Mouse (Mus musculus) embryonic facial prominence, embryonic 10.5 days (tissue): ENCODE measurements at regions not wholly inside any gene's neighbourhood (a gene's known extent, or its start where the extent isn't known, plus 50 kb on each side); places are given as distances from the start of the nearest gene placed in this dataset.
"Not testable (repeated sequence)": the region's sequence is repeated elsewhere in the genome, so short reads cannot be mapped to it uniquely, and the experiment has no call there.

Experiments used
- DNase-seq: peaks from one replicate; pipeline ENCODE4 v3.0.0-alpha.2; 2017; ENCODE audit warnings: low spot score
- H3K27ac ChIP-seq: fragments of 300-500 bp; sonication (generic); replicated peaks from 2 replicates; pipeline ENCODE4 v1.5.1; 2016; ENCODE audit warnings: mild to moderate bottlenecking
- H3K27me3 ChIP-seq: fragments of 300-500 bp; sonication (generic); replicated peaks from 2 replicates; pipeline ENCODE4 v1.6.1; 2016; ENCODE audit warnings: low read depth, mild to moderate bottlenecking; ENCODE audit not compliant: poor library complexity, severe bottlenecking
- H3K36me3 ChIP-seq: fragments of 300-500 bp; sonication (generic); replicated peaks from 2 replicates; pipeline ENCODE4 v1.6.1; 2016; ENCODE audit warnings: mild to moderate bottlenecking, moderate library complexity
- H3K4me1 ChIP-seq: fragments of 300-500 bp; sonication (generic); 2 replicates; pipeline ENCODE4 v1.6.1; 2016
- H3K4me3 ChIP-seq: fragments of 300-500 bp; sonication (generic); 2 replicates; pipeline ENCODE4 v1.5.1; 2016; ENCODE audit warnings: mild to moderate bottlenecking, moderate library complexity
- H3K9me3 ChIP-seq: fragments of 300-500 bp; sonication (generic); 2 replicates; pipeline ENCODE4 v1.6.1; 2016; ENCODE audit warnings: mild to moderate bottlenecking
- WGBS: fragments of 180-500 bp; shearing (Covaris S2); methylation state at CpG from one replicate; pipeline ENCODE4 v1.1.7; 2016; 5-methylcytosine and 5-hydroxymethylcytosine counted together

DNA sequence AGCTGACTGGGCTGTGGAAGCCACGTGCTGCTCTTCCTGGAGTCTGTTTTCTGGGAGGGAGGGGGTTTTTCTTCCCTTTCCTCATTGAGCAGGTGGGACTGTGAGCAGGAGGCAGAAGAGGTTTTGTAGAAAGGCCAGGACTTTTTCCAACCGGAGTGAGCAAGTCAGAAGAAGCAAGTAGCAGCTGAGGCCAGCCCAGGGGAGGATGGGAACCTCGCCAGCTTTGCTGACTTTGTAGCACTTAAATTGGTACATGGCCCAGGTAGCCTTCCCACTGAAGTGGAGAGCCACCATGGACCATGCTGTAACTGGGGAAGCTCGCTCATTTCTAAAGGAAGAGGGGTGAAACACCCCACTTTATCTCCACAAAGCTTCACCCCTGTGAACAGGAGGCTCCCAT, 154.1 kb downstream of the Kif26a start:
- Histone ChIP-seq H3K9me3 (no peaks in the 10 kb centered on the region), H3K4me3 (no peak overlapping the region), H3K27ac (0 out of 2 replicates have a peak overlapping the region, but pooled peaks have one; percentile 16), H3K27me3 (peaks cover 70% of the 10 kb centered on the region), H3K36me3 (no peaks in the 10 kb centered on the region), H3K4me1 (peaks cover 60% of the 10 kb centered on the region)
- DNase-seq: no peak
- WGBS: 78% methylated on average over 4 of the region's 4 CpGs

DNA sequence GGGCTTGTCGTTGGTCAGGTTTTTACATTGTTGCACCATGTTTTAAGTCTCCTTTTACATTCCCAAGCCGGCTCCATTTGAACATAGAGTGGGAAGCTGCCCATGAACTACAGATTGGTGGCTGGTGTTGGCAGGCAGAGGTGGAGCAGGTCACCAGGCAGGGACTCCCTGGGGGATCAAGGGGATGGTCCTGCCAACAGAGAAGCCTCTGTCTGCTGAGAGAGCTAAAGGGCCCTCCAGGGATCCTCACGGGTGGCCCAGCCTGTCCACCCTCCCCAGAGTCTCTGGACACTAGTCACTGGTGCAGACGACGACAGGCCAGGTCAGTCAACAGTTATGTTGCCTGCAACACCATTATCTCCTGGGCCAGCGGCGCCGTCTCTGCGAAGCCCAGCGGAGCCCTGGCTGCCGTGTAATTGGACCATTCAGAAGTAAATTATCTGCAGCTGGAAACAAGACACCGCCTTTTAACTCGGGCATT, 155.4 kb downstream of the Kif26a start:
- peaks cover 59% of the 10 kb centered on the region for H3K4me1 ChIP-seq
- peak; percentile 77 for DNase-seq
- no peaks in the 10 kb centered on the region for H3K9me3 ChIP-seq
- 6% methylated on average over 13 of the region's 13 CpGs for WGBS
- no peaks in the 10 kb centered on the region for H3K36me3 ChIP-seq
- peak overlapping the region; percentile 76 for H3K27ac ChIP-seq
- H3K27me3 ChIP-seq: peaks cover 68% of the 10 kb centered on the region
- H3K4me3 ChIP-seq: peak overlapping the region; percentile 40

- Histone ChIP-seq H3K36me3 (no peaks in the 10 kb centered on the region), H3K27ac (peak overlapping the region; percentile 76), H3K9me3 (no peaks in the 10 kb centered on the region), H3K4me1 (peaks cover 57% of the 10 kb centered on the region), H3K27me3 (peaks cover 68% of the 10 kb centered on the region), H3K4me3 (peak overlapping the region; percentile 40)
- WGBS: 7% methylated on average over 8 of the region's 8 CpGs
- no peak for DNase-seq
These were observed 155.9 kb downstream of the Kif26a start for GRCm38 (mm10) chr12:112301929-112302328.

DNA sequence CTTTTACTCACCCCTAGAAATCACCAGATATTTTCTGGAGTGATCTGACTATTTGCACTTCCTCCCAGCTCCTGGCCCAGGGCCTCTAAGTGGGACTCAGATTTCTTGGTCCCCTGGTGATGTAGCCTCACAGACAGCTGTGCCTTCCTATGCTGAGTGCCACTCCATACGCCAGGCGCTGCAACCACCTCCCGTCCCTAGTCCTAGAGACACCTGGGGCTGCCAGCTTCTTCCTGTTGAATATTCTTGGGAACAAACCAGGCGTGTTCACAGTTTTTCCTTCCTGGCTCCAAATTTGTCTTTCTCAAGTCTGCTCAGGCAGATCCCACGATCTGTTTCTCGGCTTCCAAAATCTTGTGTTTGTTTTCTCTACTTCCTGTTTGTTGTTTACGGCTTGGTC, 160.2 kb downstream of the Kif26a start:
- no peak overlapping the region; the same call in 1 of the 2 replicates for H3K27ac ChIP-seq

DNA sequence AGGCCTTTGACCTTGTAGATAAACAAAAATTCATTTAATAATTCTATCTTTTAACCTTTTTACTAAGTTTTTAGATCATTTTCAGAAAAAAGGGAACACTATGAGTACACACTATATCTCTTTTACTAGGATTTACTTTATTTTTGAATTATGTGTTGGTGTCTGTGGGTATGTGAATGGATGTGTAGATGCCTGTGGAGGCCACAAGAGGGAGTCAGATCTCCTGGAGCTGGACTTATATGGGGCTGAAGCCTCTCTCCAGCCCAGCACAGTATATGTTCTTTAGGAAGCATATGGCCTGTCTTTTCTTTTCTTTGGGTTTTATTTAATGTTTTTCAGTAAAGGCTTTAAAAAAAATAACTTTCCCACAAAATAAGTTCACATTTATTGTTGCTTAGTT, 162.0 kb downstream of the Kif26a start:
- Histone ChIP-seq H3K36me3 (no peaks in the 10 kb centered on the region), H3K27ac (no peak overlapping the region), H3K27me3 (peaks cover 27% of the 10 kb centered on the region), H3K9me3 (no peaks in the 10 kb centered on the region), H3K4me3 (no peak overlapping the region), H3K4me1 (peaks cover 32% of the 10 kb centered on the region)
- no peak for DNase-seq

More for the DNA sequence above, 160.2 kb downstream of the Kif26a start:
- no peak for DNase-seq
- H3K36me3 ChIP-seq: no peaks in the 10 kb centered on the region
- peaks cover 47% of the 10 kb centered on the region for H3K4me1 ChIP-seq
- H3K4me3 ChIP-seq: no peak overlapping the region
- WGBS: 68% methylated on average over 7 of the region's 7 CpGs
- H3K27me3 ChIP-seq: peaks cover 35% of the 10 kb centered on the region
- no peaks in the 10 kb centered on the region for H3K9me3 ChIP-seq

DNA sequence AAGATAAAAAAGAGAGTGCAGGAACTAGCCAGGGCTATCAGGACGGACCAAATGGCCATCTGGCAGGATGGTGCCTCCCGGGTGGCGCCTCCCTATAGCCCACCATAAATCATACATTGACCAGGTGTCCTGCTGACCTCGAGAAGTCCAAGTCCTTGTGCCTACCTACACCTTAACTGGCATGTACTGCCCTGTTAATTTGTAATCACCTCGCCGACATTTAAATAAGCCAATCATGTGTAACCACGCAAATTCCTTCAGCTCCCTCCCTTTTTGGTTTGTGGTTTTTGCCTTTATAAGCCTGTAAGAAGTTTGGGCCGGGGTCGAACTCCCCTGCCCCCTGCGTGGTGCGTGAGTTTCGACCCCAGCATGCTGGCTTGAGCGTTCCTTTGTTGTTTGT, 163.1 kb downstream of the Kif26a start:
- H3K27me3 ChIP-seq: peaks cover 16% of the 10 kb centered on the region; the same call in 1 of the 2 replicates
- not testable (repeated sequence) for H3K4me3 ChIP-seq, DNase-seq, H3K9me3 ChIP-seq, H3K36me3 ChIP-seq, H3K27ac ChIP-seq
- peaks cover 30% of the 10 kb centered on the region for H3K4me1 ChIP-seq
- 94% methylated on average over 13 of the region's 13 CpGs for WGBS

DNA sequence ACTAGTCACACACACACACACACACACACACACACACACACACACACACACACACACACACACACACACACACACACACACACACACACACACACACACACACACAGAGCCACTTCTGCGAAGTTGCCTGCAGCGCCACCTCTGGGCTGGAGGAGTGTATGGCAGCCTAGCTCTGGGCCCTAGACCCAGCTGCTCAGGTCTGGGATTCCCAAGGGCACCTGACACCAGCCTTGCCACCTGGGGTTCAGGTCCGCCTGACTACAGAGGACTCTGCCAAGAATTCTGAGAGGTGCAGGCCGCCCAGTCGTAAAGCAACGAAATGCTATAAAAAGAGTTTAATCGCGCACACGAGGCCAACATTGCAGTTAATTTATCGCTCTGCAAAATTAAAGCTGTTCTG, 163.8 kb downstream of the Kif26a start:
- peaks cover 15% of the 10 kb centered on the region; the same call in 1 of the 2 replicates for H3K27me3 ChIP-seq
- peaks cover 30% of the 10 kb centered on the region for H3K4me1 ChIP-seq
- H3K27ac ChIP-seq: no peak overlapping the region
- H3K4me3 ChIP-seq: no peak overlapping the region
- H3K9me3 ChIP-seq: no peaks in the 10 kb centered on the region
- no peak for DNase-seq
- no peaks in the 10 kb centered on the region for H3K36me3 ChIP-seq
- 84% methylated on average over 10 of the region's 10 CpGs for WGBS

DNA sequence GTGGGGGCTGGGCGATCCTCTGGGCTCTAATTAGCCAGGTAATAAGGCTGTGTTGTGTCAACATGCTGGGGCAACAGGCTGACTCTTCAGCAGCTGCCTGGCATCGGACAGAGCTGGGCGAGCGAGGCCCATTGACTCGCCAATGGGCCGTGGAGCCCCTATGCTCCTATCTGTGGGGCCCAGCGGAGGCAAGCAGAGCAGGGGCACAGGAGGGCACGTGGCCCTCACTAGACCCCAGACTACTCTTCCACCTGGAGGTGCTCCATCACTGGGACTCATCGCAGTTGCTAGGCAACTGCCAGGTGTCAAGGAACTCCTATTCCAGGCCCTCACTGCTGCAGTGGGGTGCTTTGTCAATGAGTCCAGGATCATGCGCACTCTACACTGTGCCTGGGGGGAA, 164.7 kb downstream of the Kif26a start:
- H3K4me1 ChIP-seq: peaks cover 30% of the 10 kb centered on the region
- DNase-seq: no peak
- H3K36me3 ChIP-seq: no peaks in the 10 kb centered on the region; the same call in 1 of the 2 replicates
- WGBS: 70% methylated on average over 10 of the region's 10 CpGs
- no peak overlapping the region for H3K4me3 ChIP-seq
- 0 out of 2 replicates have a peak, but pooled peaks cover 10% of the 10 kb centered on the region for H3K27me3 ChIP-seq
- H3K9me3 ChIP-seq: peaks cover 3% of the 10 kb centered on the region; the same call in 1 of the 2 replicates
- 0 out of 2 replicates have a peak overlapping the region, but pooled peaks have one; percentile 36 for H3K27ac ChIP-seq

- Histone ChIP-seq H3K27me3 (0 out of 2 replicates have a peak, but pooled peaks cover 10% of the 10 kb centered on the region), H3K36me3 (no peaks in the 10 kb centered on the region; the same call in 1 of the 2 replicates), H3K9me3 (peaks cover 3% of the 10 kb centered on the region; the same call in 1 of the 2 replicates), H3K27ac (no peak overlapping the region), H3K4me3 (no peak overlapping the region), H3K4me1 (peaks cover 34% of the 10 kb centered on the region)
- 91% methylated on average over 5 of the region's 5 CpGs for WGBS
- no peak for DNase-seq
These were observed 168.8 kb downstream of the Kif26a start for GRCm38 (mm10) chr12:112314781-112315180.

DNA sequence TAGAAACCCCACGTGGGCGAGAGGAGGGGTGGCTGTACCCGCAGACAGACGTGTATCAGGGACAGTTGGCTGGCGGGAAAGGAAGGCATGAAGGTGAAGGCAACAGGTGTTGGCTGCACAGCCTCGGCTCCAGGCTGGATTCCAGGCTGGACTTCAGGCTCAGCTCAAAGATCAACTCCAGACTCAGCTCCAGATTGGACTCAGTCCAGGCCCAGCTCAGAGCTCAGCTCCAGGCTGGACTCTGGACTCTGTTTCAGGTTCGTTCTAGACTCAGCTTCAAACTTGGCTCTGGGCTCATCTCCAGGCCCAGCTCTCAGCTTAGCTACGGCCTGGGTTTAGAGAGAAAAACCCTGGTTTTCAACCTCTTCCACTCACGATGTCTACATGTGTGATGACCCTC, 171.2 kb downstream of the Kif26a start:
- 89% methylated on average over 9 of the region's 9 CpGs for WGBS

DNA sequence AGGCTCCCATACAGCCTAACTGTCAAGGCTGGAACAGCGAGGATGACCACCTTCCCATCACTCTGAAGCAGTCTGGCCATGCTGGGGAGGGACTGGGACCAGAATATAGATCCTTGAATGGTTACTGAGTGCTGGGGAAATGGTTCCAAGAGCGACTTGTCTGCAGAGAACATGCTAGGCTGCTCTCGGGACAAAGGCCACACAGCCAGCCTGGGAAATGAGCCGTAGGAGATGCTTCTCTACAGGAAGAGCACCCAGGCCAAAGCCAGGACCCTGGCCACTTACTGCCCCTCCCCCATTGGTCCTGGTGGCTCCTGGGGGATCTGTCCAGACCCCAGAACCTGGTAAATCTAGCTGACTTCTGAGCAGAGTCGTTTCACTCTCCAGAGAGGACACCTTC, 170.8 kb upstream of the A530016L24Rik start:
- H3K9me3 ChIP-seq: peaks cover 3% of the 10 kb centered on the region; the same call in 1 of the 2 replicates
- H3K27ac ChIP-seq: no peak overlapping the region; the same call in 1 of the 2 replicates
- H3K27me3 ChIP-seq: no peaks in the 10 kb centered on the region
- WGBS: 77% methylated on average over 5 of the region's 5 CpGs
- no peaks in the 10 kb centered on the region; the same call in 1 of the 2 replicates for H3K36me3 ChIP-seq
- peaks cover 20% of the 10 kb centered on the region for H3K4me1 ChIP-seq
- no peak for DNase-seq
- H3K4me3 ChIP-seq: no peak overlapping the region

More for the DNA sequence above, 171.2 kb downstream of the Kif26a start:
- Histone ChIP-seq H3K4me1 (peaks cover 20% of the 10 kb centered on the region), H3K9me3 (peaks cover 3% of the 10 kb centered on the region; the same call in 1 of the 2 replicates), H3K4me3 (no peak overlapping the region), H3K27me3 (no peaks in the 10 kb centered on the region), H3K27ac (no peak overlapping the region), H3K36me3 (no peaks in the 10 kb centered on the region; the same call in 1 of the 2 replicates)
- no peak for DNase-seq

- no peak overlapping the region for H3K4me3 ChIP-seq
- H3K4me1 ChIP-seq: peaks cover 23% of the 10 kb centered on the region
- H3K9me3 ChIP-seq: no peaks in the 10 kb centered on the region
- 72% methylated on average over 2 of the region's 2 CpGs for WGBS
- no peaks in the 10 kb centered on the region for H3K36me3 ChIP-seq
- 0 out of 2 replicates have a peak, but pooled peaks cover 10% of the 10 kb centered on the region for H3K27me3 ChIP-seq
- no peak overlapping the region for H3K27ac ChIP-seq
- no peak for DNase-seq
These were observed 167.1 kb upstream of the A530016L24Rik start for GRCm38 (mm10) chr12:112322196-112322595.

GRCm38 (mm10) chr12:112327411-112327810, 161.8 kb upstream of the A530016L24Rik start:
- Histone ChIP-seq H3K36me3 (no peaks in the 10 kb centered on the region), H3K27ac (peak overlapping the region; percentile 40; the same call in 1 of the 2 replicates), H3K4me1 (peaks cover 60% of the 10 kb centered on the region), H3K9me3 (no peaks in the 10 kb centered on the region), H3K4me3 (no peak overlapping the region), H3K27me3 (peaks cover 35% of the 10 kb centered on the region)
- DNase-seq: no peak
- WGBS: 79% methylated on average over 8 of the region's 8 CpGs
